Mouse (Mus musculus): ENCODE measurements around the gene Tifa. TPM values are rescaled to one million over a fixed set of nuclear protein-coding genes. Genes with fewer than 3 reads are reported as not detected.

Gene Tifa
- polyA plus RNA-seq, 1 experiment = not detected

DNA sequence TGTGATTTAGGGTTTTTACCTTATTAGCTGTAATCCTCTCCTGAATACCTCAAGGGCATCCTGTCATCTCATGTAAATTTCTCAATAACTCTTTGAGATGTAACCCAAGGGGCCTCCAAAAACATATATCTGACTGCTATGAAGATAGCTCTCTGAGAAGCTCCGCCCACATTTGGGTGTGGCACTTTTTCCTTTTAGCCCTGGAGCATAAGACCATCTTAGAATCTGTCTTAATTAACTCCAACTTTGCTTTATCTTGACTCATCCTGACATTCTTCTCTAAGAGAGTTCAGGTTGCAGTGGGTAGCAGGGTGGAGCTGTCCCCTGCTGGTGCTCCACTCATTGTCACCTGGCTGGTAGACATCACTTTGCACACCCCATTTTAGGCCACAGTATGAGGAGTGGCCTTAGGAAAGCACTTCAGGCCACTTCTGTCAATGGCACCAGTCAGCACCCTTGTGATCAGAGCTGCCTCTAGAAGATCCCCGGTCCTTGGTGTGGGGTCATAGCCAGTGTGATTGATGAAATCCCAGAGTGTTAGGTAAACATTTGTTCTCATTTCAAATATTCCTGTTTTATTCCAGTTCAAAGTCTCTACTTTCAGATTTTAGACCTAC, 53.8 kb downstream of the Tifa start:
- TF ChIP-seq POLR2A (IDR thresholded peaks at IDR 0.05; ENCODE audit: insufficient read depth, low read depth, low read length) (no peak), CTCF (IDR thresholded peaks at IDR 0.05; ENCODE audit: insufficient read depth, low read depth, low read length) (no peak)
- Histone ChIP-seq H3K4me3 (ENCODE audit: insufficient read depth, low read depth, low read length) (no peak overlapping the region), H3K4me1 (ENCODE audit: control insufficient read depth, insufficient read depth, low read length) (no peaks in the 10 kb centered on the region), H3K27ac (ENCODE audit: insufficient read depth, low read depth, low read length) (no peak overlapping the region)
- WGBS = 96% methylated on average over 2 of the region's 2 CpGs

DNA sequence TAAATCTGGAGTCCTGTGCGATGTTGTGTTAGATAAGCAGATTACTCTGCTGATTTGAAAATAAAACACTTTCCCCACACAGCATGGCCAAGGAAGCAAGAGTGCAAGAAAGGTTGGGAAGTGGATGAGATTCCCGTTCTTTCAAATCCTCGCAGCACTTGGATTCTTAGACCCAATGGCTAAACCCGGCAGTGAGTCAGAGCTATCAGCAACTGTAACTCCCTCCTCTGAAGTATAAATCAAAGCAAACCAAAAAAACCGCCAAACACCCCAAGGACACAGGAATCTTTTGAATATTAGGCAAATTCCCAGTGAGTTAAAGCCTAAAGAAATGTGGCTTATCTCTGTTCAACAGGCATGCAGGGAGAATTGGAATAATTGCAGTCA, 54.3 kb downstream of the Tifa start:
- TF ChIP-seq POLR2A (IDR thresholded peaks at IDR 0.05; ENCODE audit: insufficient read depth, low read depth, low read length) (no peak), CTCF (IDR thresholded peaks at IDR 0.05; ENCODE audit: insufficient read depth, low read depth, low read length) (no peak)
- Histone ChIP-seq H3K4me3 (ENCODE audit: insufficient read depth, low read depth, low read length) (no peak overlapping the region), H3K27ac (ENCODE audit: insufficient read depth, low read depth, low read length) (no peak overlapping the region), H3K4me1 (ENCODE audit: control insufficient read depth, insufficient read depth, low read length) (no peaks in the 10 kb centered on the region)
- 88% methylated on average over 5 of the region's 5 CpGs for WGBS

DNA sequence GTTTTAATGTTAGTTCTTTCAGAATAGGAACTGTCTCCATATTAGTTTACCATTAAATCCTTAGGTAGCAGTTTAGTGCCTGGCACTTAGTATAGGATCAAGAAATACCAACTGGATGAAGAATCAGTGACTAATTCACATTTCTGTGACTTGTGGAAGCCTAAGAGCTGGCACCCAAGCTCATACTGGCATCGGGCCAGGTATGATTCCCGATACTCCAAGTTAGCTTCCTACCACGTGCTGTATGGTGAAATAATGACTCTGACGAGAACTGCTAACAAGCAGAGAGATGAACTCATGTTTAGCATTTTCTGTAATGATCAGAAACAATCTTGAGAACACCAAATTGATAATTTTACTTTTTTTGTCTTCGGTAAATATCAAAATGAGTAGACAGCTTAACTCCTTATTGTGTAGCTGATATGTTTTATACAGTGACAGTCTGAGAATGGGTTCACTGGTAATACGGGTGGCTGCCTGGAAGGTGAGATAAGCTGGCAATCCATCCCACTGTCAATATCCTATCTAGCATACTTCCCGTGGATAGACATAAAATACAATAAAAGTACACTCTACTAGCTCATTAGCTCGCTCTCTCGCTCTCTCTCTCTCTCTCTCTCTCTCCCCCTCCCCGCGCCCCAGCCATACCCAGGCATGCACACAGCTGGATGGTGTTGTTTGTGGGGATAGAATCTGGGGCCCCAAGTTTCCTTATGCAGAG, 58.6 kb downstream of the Tifa start:
- no peak overlapping the region for H3K4me3 ChIP-seq (ENCODE audit: insufficient read depth, low read depth, low read length)
- TF ChIP-seq POLR2A (IDR thresholded peaks at IDR 0.05; ENCODE audit: insufficient read depth, low read depth, low read length) = no peak
- TF ChIP-seq CTCF (IDR thresholded peaks at IDR 0.05; ENCODE audit: insufficient read depth, low read depth, low read length) = no peak
- WGBS = 62% methylated on average over 11 of the region's 11 CpGs
- no peaks in the 10 kb centered on the region for H3K4me1 ChIP-seq (ENCODE audit: control insufficient read depth, insufficient read depth, low read length)
- no peak overlapping the region for H3K27ac ChIP-seq (ENCODE audit: insufficient read depth, low read depth, low read length)

DNA sequence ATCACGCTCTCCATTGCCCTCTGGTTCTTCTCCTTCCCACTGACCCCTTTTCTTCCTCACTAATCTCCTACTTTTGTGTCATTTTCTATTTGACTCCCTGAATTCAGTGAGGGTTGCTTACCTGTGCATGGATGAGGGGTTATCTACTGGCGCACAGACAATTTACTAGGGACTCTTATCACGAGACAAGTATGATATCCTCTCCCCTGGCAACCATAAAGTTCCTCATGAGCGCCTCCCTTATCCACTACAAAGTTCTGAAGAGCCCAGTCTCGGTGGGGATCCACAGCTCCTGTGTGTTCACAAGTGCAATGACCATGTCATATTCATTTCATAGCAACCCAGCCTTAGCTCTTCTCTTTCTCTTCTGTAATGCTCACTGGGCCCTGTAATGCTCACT, 60.3 kb downstream of the Tifa start:
- WGBS = 83% methylated on average over 5 of the region's 5 CpGs
- no peak for TF ChIP-seq POLR2A (IDR thresholded peaks at IDR 0.05; ENCODE audit: insufficient read depth, low read depth, low read length)
- no peak for TF ChIP-seq CTCF (IDR thresholded peaks at IDR 0.05; ENCODE audit: insufficient read depth, low read depth, low read length)
- Histone ChIP-seq H3K4me1 (ENCODE audit: control insufficient read depth, insufficient read depth, low read length) (no peaks in the 10 kb centered on the region), H3K27ac (ENCODE audit: insufficient read depth, low read depth, low read length) (no peak overlapping the region), H3K4me3 (ENCODE audit: insufficient read depth, low read depth, low read length) (no peak overlapping the region)

DNA sequence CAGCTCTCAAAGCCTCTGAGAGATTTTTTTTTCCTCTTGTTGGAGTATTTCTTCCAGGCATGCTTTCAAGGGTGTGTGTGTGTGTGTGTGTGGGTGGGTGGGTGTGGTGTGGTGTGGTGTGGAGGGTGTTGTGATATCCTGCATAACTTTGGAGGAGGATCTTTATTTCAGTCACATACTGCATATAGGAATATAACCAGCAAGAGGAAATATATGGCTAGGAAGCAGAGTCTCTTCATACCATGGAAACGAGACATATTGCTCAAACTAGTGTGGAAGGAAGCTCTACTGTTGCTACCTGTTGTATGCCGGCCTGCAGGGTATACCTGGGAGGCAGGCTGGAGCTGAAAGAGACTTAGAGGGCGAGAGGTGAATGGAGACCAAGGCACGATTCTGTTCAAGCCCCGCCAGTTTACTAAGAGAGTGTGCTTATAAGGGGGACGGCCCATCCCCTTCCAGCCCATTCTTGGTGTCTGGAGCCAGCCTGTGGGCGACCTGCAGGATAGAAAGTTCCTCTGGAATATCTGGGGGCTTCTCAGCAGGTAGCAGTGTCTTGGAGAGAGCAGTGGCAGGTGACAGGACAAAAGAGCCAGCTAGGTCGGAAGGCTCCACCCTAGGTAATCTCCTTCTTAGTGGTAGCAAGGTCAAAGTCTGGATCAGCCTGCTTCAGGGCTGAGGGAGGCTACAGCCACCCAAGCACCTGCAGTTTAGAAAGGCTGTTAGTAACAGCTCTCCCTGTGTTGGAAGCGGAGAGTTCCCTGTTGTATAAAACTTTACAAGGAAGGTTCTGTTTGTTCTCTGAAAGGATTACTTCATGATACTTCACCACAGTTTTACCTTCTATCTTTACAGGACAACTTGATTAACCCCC, 61.4 kb downstream of the Tifa start:
- TF ChIP-seq CTCF (IDR thresholded peaks at IDR 0.05; ENCODE audit: insufficient read depth, low read depth, low read length) = no peak
- no peak for TF ChIP-seq POLR2A (IDR thresholded peaks at IDR 0.05; ENCODE audit: insufficient read depth, low read depth, low read length)
- H3K4me1 ChIP-seq (ENCODE audit: control insufficient read depth, insufficient read depth, low read length) = no peaks in the 10 kb centered on the region
- H3K4me3 ChIP-seq (ENCODE audit: insufficient read depth, low read depth, low read length) = no peak overlapping the region
- H3K27ac ChIP-seq (ENCODE audit: insufficient read depth, low read depth, low read length) = no peak overlapping the region
- 75% methylated on average over 9 of the region's 9 CpGs for WGBS

DNA sequence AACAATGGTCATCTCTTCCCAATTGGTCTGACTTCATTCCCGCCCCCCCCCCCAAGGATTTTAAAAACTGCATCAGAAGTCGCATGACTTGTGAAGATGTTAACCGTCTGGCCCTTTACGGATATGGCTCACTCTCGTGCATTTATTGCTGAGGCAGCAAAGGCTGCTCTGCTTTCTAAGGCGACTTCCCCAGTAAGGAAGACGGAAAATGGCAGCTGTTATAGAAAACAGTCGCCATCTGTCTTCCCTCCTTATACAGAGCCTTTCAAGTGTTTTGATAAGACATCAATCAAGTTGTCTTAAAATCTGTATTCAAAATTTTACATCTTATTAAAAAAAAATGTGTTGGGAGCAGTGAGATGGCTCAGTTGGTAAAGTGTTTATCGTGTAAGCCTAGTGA, 63.1 kb downstream of the Tifa start:
- no peaks in the 10 kb centered on the region for H3K4me1 ChIP-seq (ENCODE audit: control insufficient read depth, insufficient read depth, low read length)
- TF ChIP-seq CTCF (IDR thresholded peaks at IDR 0.05; ENCODE audit: insufficient read depth, low read depth, low read length) (no peak), POLR2A (IDR thresholded peaks at IDR 0.05; ENCODE audit: insufficient read depth, low read depth, low read length) (no peak)
- H3K27ac ChIP-seq (ENCODE audit: insufficient read depth, low read depth, low read length) = no peak overlapping the region
- H3K4me3 ChIP-seq (ENCODE audit: insufficient read depth, low read depth, low read length) = no peak overlapping the region
- 85% methylated on average over 9 of the region's 9 CpGs for WGBS

DNA sequence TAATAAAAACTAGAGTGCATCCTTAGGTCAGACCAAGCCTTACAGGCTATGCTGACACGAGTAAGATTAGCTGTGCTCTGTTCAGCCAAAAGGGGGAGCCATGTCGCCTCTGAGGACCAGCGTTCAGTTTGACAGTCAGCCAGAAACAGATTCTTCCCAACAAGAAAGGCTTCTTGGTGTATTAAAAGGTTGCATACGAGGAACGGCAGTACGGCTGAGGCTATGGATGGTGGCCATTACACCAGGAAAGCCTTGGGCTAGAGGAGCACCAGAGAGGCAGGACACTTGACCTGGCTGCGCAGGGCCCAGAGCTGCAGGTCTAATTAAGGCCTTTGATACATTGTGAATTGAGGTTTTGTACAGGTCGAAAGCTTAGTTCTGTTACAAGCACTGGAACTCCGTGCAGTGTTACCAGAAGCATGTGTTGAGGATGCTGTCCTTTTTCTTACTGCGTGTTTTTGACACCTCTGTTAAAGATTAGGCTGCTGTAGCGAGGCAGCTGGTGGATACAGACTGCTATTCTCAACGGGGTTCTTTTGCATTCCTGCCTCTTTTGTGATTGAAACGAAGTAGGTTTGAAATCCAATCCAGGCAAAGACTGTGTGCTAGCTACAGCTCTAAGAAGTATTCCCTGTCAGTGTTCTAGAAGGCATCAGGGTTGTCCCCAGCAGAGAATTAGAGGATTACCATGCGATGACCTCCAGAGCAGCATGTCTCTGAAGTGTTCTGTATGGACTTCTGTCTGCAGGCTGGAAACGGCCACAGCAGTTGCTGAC, 64.0 kb downstream of the Tifa start:
- Histone ChIP-seq H3K4me1 (ENCODE audit: control insufficient read depth, insufficient read depth, low read length) (no peaks in the 10 kb centered on the region), H3K4me3 (ENCODE audit: insufficient read depth, low read depth, low read length) (no peak overlapping the region), H3K27ac (ENCODE audit: insufficient read depth, low read depth, low read length) (no peak overlapping the region)
- WGBS = 29% methylated on average over 15 of the region's 15 CpGs
- TF ChIP-seq CTCF (IDR thresholded peaks at IDR 0.05; ENCODE audit: insufficient read depth, low read depth, low read length) (0 out of 2 replicates have a peak, but pooled peaks have one; percentile 29), POLR2A (IDR thresholded peaks at IDR 0.05; ENCODE audit: insufficient read depth, low read depth, low read length) (no peak)

DNA sequence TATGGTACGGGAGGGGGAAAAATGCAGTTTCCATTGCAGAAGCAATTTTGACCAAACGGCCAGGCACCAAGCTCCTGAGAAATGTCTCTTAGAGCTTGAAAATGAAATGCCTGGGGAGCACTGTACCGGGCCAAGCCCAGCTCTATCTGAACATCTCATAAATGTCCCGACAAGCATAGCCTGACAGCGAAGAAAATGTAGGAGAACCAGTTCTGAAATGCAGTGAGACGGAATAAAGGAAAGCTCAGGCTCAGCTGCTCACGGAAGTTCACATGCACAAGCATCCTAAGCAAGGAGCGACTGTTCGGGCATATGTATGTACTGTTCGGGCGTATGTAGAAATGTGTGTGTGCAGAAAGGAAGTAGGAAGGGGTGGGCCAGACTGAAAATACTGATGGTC, 71.7 kb downstream of the Tifa start:
- no peaks in the 10 kb centered on the region for H3K4me1 ChIP-seq (ENCODE audit: control insufficient read depth, insufficient read depth, low read length)
- TF ChIP-seq POLR2A (IDR thresholded peaks at IDR 0.05; ENCODE audit: insufficient read depth, low read depth, low read length) (no peak), CTCF (IDR thresholded peaks at IDR 0.05; ENCODE audit: insufficient read depth, low read depth, low read length) (no peak)
- H3K4me3 ChIP-seq (ENCODE audit: insufficient read depth, low read depth, low read length) = no peak overlapping the region
- no peak overlapping the region for H3K27ac ChIP-seq (ENCODE audit: insufficient read depth, low read depth, low read length)
- WGBS = 92% methylated on average over 11 of the region's 11 CpGs
